Mouse (Mus musculus) cortical plate, adult 2 months (tissue): ENCODE results near the gene Ube2l6.

Experiments
- CTCF ChIP-seq: fragments of 200-500 bp; IDR thresholded peaks from 2 replicates; pipeline ENCODE4 v1.5.1; 2011; ENCODE audit warnings: mild to moderate bottlenecking, control low read depth, low read length; ENCODE audit not compliant: insufficient read depth; ENCODE audit errors: extremely low read depth
- POLR2A ChIP-seq: fragments of 200-500 bp; IDR thresholded peaks from 2 replicates; pipeline ENCODE4 v1.6.1; 2011; ENCODE audit warnings: mild to moderate bottlenecking, low read length, control low read depth; ENCODE audit not compliant: insufficient read depth; ENCODE audit errors: extremely low read depth

- no peak for TF ChIP-seq CTCF
- no peak for TF ChIP-seq POLR2A
Measured at GRCm38 (mm10) chr2:84792516-84792915, 6.1 kb upstream of the Ube2l6 start.
